Mouse (Mus musculus) intestine, embryonic 16.5 days (tissue): ENCODE measurements around the gene Bsn. TPM values are rescaled to one million over a fixed set of nuclear protein-coding genes. Genes with fewer than 3 reads are reported as not detected.
"Not testable (repeated sequence)": the region's sequence is repeated elsewhere in the genome, so short reads cannot be mapped to it uniquely, and the experiment has no call there.

Experiments used
- ATAC-seq: fragments of 200-750 bp; cut with Nextera tagmentation; 2 replicates; pipeline ENCODE4 v1.8.0; 2017; ENCODE audit warnings: moderate TSS enrichment, moderate library complexity
- H3K27ac ChIP-seq: fragments of 300-500 bp; sonication (generic); 2 replicates; pipeline ENCODE4 v1.5.1; 2014; ENCODE audit warnings: mild to moderate bottlenecking, low read length
- H3K27me3 ChIP-seq: fragments of 300-500 bp; sonication (generic); replicated peaks from 2 replicates; pipeline ENCODE4 v1.6.1; 2014; ENCODE audit warnings: low read length, control low read depth, mixed read lengths; ENCODE audit not compliant: control insufficient read depth, insufficient read depth
- H3K36me3 ChIP-seq: fragments of 300-500 bp; sonication (generic); 2 replicates; pipeline ENCODE4 v1.6.1; 2014; ENCODE audit warnings: low read length, control low read depth; ENCODE audit not compliant: control insufficient read depth, insufficient read depth
- H3K4me1 ChIP-seq: fragments of 300-500 bp; sonication (generic); 2 replicates; pipeline ENCODE4 v1.6.1; 2014; ENCODE audit warnings: low read length, control low read depth, mixed read lengths; ENCODE audit not compliant: control insufficient read depth, insufficient read depth
- H3K4me2 ChIP-seq: fragments of 300-500 bp; sonication (generic); 2 replicates; pipeline ENCODE4 v1.6.1; 2014; ENCODE audit warnings: low read depth, low read length, control low read depth
- H3K4me3 ChIP-seq: fragments of 300-500 bp; sonication (generic); 2 replicates; pipeline ENCODE4 v1.5.1; 2014; ENCODE audit warnings: mild to moderate bottlenecking, low read length
- H3K9ac ChIP-seq: fragments of 300-500 bp; sonication (generic); 2 replicates; pipeline ENCODE4 v1.6.1; 2014; ENCODE audit warnings: low read depth, low read length
- H3K9me3 ChIP-seq: fragments of 300-500 bp; sonication (generic); 2 replicates; pipeline ENCODE4 v1.6.1; 2016; ENCODE audit warnings: low read length, control low read depth; ENCODE audit not compliant: control insufficient read depth
- WGBS: fragments of 180-500 bp; shearing (Covaris S2); extraction: QIAGEN DNeasy Blood & Tissue Kit; methylation state at CpG from one replicate; pipeline ENCODE4 v1.1.7; 2014; 5-methylcytosine and 5-hydroxymethylcytosine counted together
- polyA plus RNA-seq: library from polyadenylated mRNA; unstranded; fragments of >200 nt; fragmentation: Nextera tagmentation; extraction: Ambion mirVana; gene quantifications from 2 replicates; pipeline ENCODE4 v1.2.1, GENCODE M21; 2015

The Bsn gene
- polyA plus RNA-seq, 1 experiment from 2014 or later = 5.4 TPM

GRCm38 (mm10) chr9:108203015-108203414, 12.8 kb upstream of the Bsn start:
- Histone ChIP-seq H3K4me1 (peaks cover 7% of the 10 kb centered on the region), H3K4me2 (no peak overlapping the region), H3K36me3 (0 out of 2 replicates have a peak, but pooled peaks cover 1% of the 10 kb centered on the region), H3K27ac (no peak overlapping the region), H3K9me3 (no peaks in the 10 kb centered on the region), H3K27me3 (no peaks in the 10 kb centered on the region), H3K4me3 (no peak overlapping the region), H3K9ac (no peak overlapping the region)
- 34% methylated on average over 13 of the region's 13 CpGs for WGBS
- no peak for ATAC-seq

GRCm38 (mm10) chr9:108202169-108202568, 12.0 kb upstream of the Bsn start:
- no peak for ATAC-seq
- H3K4me2 ChIP-seq = no peak overlapping the region
- H3K4me1 ChIP-seq = peaks cover 7% of the 10 kb centered on the region
- no peaks in the 10 kb centered on the region for H3K9me3 ChIP-seq
- no peak overlapping the region for H3K9ac ChIP-seq
- 96% methylated on average over 2 of the region's 2 CpGs for WGBS
- no peaks in the 10 kb centered on the region for H3K36me3 ChIP-seq
- no peak overlapping the region for H3K27ac ChIP-seq
- H3K4me3 ChIP-seq = no peak overlapping the region
- H3K27me3 ChIP-seq = no peaks in the 10 kb centered on the region

GRCm38 (mm10) chr9:108201160-108201559, 11.0 kb upstream of the Bsn start:
- Histone ChIP-seq H3K4me3 (peak overlapping the region; percentile 23; the same call in 1 of the 2 replicates), H3K36me3 (no peaks in the 10 kb centered on the region), H3K27ac (no peak overlapping the region), H3K9ac (peak overlapping the region; percentile 44; the same call in 1 of the 2 replicates), H3K9me3 (no peaks in the 10 kb centered on the region), H3K27me3 (no peaks in the 10 kb centered on the region), H3K4me2 (peak overlapping the region; percentile 49), H3K4me1 (peaks cover 9% of the 10 kb centered on the region)
- 0% methylated on average over 13 of the region's 13 CpGs for WGBS
- ATAC-seq = peak; percentile 98

DNA sequence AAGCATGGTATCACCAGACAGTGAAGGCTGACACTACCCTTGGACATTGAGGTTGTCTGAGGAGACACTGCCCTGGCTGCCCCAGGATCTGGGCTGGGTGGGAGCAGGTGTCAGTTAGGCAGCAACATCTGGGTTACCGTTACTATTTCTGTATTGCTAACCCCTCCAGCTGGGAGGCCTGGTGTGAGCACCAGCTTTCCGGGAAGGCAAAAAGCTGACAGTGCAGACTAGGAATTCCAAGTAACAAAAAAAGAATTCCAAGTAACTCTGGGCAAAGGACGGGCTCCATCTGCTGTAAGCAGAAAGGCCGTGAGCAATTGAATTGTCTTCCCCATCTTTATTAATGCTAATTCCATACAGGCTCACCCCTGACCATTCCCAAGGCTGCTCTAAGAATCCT, 8.4 kb upstream of the Bsn start:
- Histone ChIP-seq H3K27ac (no peak overlapping the region), H3K4me1 (peaks cover 9% of the 10 kb centered on the region), H3K4me2 (no peak overlapping the region), H3K4me3 (no peak overlapping the region), H3K9me3 (no peaks in the 10 kb centered on the region), H3K36me3 (no peaks in the 10 kb centered on the region), H3K9ac (no peak overlapping the region), H3K27me3 (no peaks in the 10 kb centered on the region)
- 56% methylated on average over 4 of the region's 4 CpGs for WGBS
- no peak for ATAC-seq

GRCm38 (mm10) chr9:108196920-108197677, 6.9 kb upstream of the Bsn start:
- Histone ChIP-seq H3K36me3 (no peaks in the 10 kb centered on the region), H3K4me2 (0 out of 2 replicates have a peak overlapping the region, but pooled peaks have one; percentile 18), H3K9me3 (no peaks in the 10 kb centered on the region), H3K27me3 (no peaks in the 10 kb centered on the region), H3K4me1 (peaks cover 9% of the 10 kb centered on the region), H3K9ac (no peak overlapping the region), H3K27ac (no peak overlapping the region), H3K4me3 (no peak overlapping the region)
- no peak for ATAC-seq
- 26% methylated on average over 24 of the region's 24 CpGs for WGBS

- not testable (repeated sequence) for H3K4me2 ChIP-seq, H3K4me3 ChIP-seq, H3K4me1 ChIP-seq, H3K9ac ChIP-seq, H3K27ac ChIP-seq, H3K36me3 ChIP-seq, H3K9me3 ChIP-seq, ATAC-seq, H3K27me3 ChIP-seq
- WGBS = 68% methylated on average over 6 of the region's 6 CpGs
Measured at GRCm38 (mm10) chr9:108196222-108196621, 6.0 kb upstream of the Bsn start.

- Histone ChIP-seq H3K4me3 (peak overlapping the region; percentile 69), H3K9me3 (no peaks in the 10 kb centered on the region), H3K27ac (no peak overlapping the region), H3K9ac (no peak overlapping the region), H3K27me3 (peaks cover 9% of the 10 kb centered on the region; the same call in 1 of the 2 replicates), H3K4me2 (peak overlapping the region; percentile 98), H3K4me1 (no peaks in the 10 kb centered on the region), H3K36me3 (no peaks in the 10 kb centered on the region)
- 45% methylated on average over 5 of the region's 5 CpGs for WGBS
- peak; percentile 28; the same call in 1 of the 2 replicates for ATAC-seq
Measured at GRCm38 (mm10) chr9:108189488-108189786, 747 bp downstream of the Bsn start.

GRCm38 (mm10) chr9:108189023-108189422, 1.2 kb downstream of the Bsn start:
- Histone ChIP-seq H3K27me3 (peaks cover 9% of the 10 kb centered on the region; the same call in 1 of the 2 replicates), H3K36me3 (no peaks in the 10 kb centered on the region), H3K4me3 (no peak overlapping the region), H3K9ac (no peak overlapping the region), H3K4me1 (no peaks in the 10 kb centered on the region), H3K27ac (no peak overlapping the region), H3K4me2 (no peak overlapping the region), H3K9me3 (no peaks in the 10 kb centered on the region)
- ATAC-seq = no peak
- 82% methylated on average over 7 of the region's 7 CpGs for WGBS

DNA sequence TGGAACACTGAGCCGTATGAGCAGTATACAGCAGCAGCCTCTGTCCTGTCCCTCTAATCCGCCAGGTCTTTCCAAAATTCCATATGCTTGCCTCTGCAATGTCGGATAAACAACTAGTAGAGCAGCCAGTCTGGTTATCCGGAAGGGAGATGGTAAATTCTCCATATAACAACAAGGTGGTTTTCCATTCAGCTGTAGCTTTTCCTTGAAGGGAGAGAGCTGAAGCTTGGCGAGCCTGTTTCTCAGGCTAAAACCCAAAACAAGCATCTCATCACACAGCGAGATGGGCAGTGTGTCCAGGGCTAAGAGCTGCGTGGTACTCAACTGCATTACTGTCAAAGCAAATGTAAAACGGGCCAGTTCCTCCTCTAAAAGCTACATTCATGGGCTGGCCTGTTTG, 1.7 kb downstream of the Bsn start:
- H3K27me3 ChIP-seq = peaks cover 9% of the 10 kb centered on the region; the same call in 1 of the 2 replicates
- H3K9me3 ChIP-seq = no peaks in the 10 kb centered on the region
- no peaks in the 10 kb centered on the region for H3K4me1 ChIP-seq
- H3K36me3 ChIP-seq = no peaks in the 10 kb centered on the region
- no peak overlapping the region for H3K27ac ChIP-seq
- H3K4me2 ChIP-seq = no peak overlapping the region
- H3K9ac ChIP-seq = no peak overlapping the region
- H3K4me3 ChIP-seq = no peak overlapping the region
- ATAC-seq = no peak
- WGBS = 74% methylated on average over 8 of the region's 8 CpGs

DNA sequence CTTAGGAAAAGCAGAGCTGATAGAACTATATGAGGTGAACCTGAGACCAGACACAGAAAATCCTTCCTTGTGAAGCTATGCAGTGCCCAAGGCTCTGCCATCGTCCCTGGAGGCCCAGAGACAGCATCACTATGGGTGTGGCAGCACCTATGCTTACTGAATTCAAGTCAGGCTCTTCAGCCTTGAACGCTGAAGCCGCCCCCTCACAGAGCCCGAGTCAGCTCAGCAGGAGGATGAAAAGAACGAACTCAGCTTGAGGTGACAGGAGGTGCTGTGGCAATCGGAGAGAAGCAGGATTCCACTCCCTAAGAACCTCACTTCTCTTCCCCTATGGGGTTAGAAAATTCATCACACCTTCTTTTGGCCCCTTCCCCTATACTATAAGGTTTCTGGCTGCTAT, 2.6 kb downstream of the Bsn start:
- Histone ChIP-seq H3K4me2 (no peak overlapping the region), H3K27me3 (peaks cover 9% of the 10 kb centered on the region; the same call in 1 of the 2 replicates), H3K36me3 (no peaks in the 10 kb centered on the region), H3K4me3 (no peak overlapping the region), H3K4me1 (no peaks in the 10 kb centered on the region), H3K9me3 (no peaks in the 10 kb centered on the region), H3K9ac (no peak overlapping the region), H3K27ac (no peak overlapping the region)
- no peak for ATAC-seq
- WGBS = 33% methylated on average over 6 of the region's 6 CpGs
